Comparison of ENCODE assay signal across 8 mouse cellular contexts in genomic region chr3:30566333-30566732, GRCm38 (mm10). TPM values are rescaled to one million over a fixed set of nuclear protein-coding genes. Genes with fewer than 3 reads are reported as not detected.
"Had no signal": no experiment of that assay in that cellular context is flagged by ENCODE, and none has a peak within 500 bp of the region (broad histone marks: within the 10 kb centered on the region; RNA-seq: fewer than 3 reads in every experiment).

No protein-coding gene starts in this region.

RNA-seq across cellular contexts. Expression of gene Actrt3, which starts 33.4 kb away (rescaled TPM):
- polyA plus RNA-seq: embryonic facial prominence, embryonic 10.5 days; embryonic facial prominence, embryonic 15.5 days; erythroblast, embryonic 14.5 days; forebrain, embryonic 11.5 days; forebrain, embryonic 12.5 days; gonadal fat pad, adult 2 months; heart, adult 2 months; heart, embryonic 10.5 days had no signal
